Mouse (Mus musculus) E14TG2a.4 (cell line): ENCODE measurements around the gene Gm10203.

ENCODE experiments used
- H3K27me3 ChIP-seq: 2 replicates; pipeline ENCODE4 v1.6.1; 2014; ENCODE audit warnings: low read length, control low read depth; ENCODE audit not compliant: insufficient read depth
- H3K36me3 ChIP-seq: 2 replicates; pipeline ENCODE4 v1.6.1; 2014; ENCODE audit warnings: low read length, control low read depth; ENCODE audit not compliant: insufficient read depth
- H3K4me1 ChIP-seq: replicated peaks from 2 replicates; pipeline ENCODE4 v1.6.1; 2014; ENCODE audit warnings: low read depth, low read length, control low read depth
- H3K4me3 ChIP-seq: replicated peaks from 2 replicates; pipeline ENCODE4 v1.5.1; 2014; ENCODE audit warnings: mild to moderate bottlenecking, low read length
- H3K9me3 ChIP-seq: 2 replicates; pipeline ENCODE4 v1.6.1; 2014; ENCODE audit warnings: low read length, control low read depth
- CTCF ChIP-seq: conservative IDR thresholded peaks from 2 replicates; pipeline ENCODE4 v1.5.1; 2014; ENCODE audit warnings: low read length
- NANOG ChIP-seq: IDR thresholded peaks from 2 replicates; pipeline ENCODE4 v1.6.1; 2014; ENCODE audit warnings: borderline replicate concordance, low read length, mixed read lengths
- POU5F1 ChIP-seq: IDR thresholded peaks from 2 replicates; pipeline ENCODE4 v1.6.1; 2014; ENCODE audit warnings: low read length, borderline replicate concordance

Gm10203 gene

DNA sequence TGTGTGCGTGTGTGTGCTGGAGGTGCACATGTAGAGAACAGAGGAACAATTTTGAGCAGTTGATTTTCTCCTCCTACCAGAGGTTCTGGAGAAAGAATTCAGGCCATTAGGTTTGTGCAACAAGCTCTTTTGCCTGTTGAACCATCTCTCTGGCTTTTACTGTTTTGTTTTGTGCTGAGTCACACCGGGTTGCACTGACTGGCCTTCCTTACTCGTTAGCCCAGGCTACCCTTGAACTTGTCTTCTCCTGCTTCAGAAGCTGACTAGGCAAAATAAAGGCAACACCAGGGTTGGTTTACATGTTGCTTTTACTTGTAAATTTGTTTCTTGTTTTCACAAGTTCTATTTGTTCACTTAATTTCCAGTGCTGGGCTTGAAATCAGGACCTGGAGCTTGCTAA, 6.9 kb upstream of the Gm10203 start:
- no peaks in the 10 kb centered on the region for H3K27me3 ChIP-seq
- H3K9me3 ChIP-seq: no peaks in the 10 kb centered on the region
- H3K4me3 ChIP-seq: no peak overlapping the region
- H3K36me3 ChIP-seq: no peaks in the 10 kb centered on the region
- no peak for TF ChIP-seq POU5F1
- TF ChIP-seq NANOG: no peak
- peaks cover 32% of the 10 kb centered on the region for H3K4me1 ChIP-seq

- H3K36me3 ChIP-seq: no peaks in the 10 kb centered on the region
- no peaks in the 10 kb centered on the region for H3K27me3 ChIP-seq
- no peaks in the 10 kb centered on the region for H3K9me3 ChIP-seq
- H3K4me3 ChIP-seq: no peak overlapping the region
- H3K4me1 ChIP-seq: peaks cover 46% of the 10 kb centered on the region
- TF ChIP-seq NANOG (no peak), POU5F1 (no peak), CTCF (peak; percentile 70)
Observed at GRCm38 (mm10) chr6:149126675-149127074, 3.3 kb upstream of the Gm10203 start.

DNA sequence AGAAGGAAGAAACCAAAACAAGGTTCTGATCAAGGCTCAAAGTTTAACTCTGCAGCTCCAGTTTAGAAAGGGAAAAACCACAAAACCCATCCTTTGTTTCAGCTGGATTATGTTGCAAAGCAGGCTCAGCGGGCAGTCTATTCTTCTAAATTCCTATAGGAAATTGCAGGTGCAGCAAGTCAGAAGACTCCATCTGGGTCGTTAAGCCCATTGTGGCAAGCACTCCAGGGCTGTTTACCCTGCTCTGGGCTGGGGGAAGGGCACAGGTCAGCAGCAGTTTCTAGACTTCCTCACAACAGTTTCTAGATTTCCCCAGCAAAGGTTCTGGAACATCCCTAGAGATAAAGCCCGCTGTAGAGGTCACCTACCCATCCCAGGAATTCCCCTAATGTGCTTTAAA, 1.1 kb downstream of the Gm10203 start:
- H3K4me1 ChIP-seq: peaks cover 78% of the 10 kb centered on the region
- H3K4me3 ChIP-seq: no peak overlapping the region
- TF ChIP-seq POU5F1 (peak; percentile 78), CTCF (0 out of 2 replicates have a peak, but pooled peaks have one; percentile 4), NANOG (peak; percentile 100)
- no peaks in the 10 kb centered on the region for H3K36me3 ChIP-seq
- no peaks in the 10 kb centered on the region for H3K27me3 ChIP-seq
- H3K9me3 ChIP-seq: no peaks in the 10 kb centered on the region

DNA sequence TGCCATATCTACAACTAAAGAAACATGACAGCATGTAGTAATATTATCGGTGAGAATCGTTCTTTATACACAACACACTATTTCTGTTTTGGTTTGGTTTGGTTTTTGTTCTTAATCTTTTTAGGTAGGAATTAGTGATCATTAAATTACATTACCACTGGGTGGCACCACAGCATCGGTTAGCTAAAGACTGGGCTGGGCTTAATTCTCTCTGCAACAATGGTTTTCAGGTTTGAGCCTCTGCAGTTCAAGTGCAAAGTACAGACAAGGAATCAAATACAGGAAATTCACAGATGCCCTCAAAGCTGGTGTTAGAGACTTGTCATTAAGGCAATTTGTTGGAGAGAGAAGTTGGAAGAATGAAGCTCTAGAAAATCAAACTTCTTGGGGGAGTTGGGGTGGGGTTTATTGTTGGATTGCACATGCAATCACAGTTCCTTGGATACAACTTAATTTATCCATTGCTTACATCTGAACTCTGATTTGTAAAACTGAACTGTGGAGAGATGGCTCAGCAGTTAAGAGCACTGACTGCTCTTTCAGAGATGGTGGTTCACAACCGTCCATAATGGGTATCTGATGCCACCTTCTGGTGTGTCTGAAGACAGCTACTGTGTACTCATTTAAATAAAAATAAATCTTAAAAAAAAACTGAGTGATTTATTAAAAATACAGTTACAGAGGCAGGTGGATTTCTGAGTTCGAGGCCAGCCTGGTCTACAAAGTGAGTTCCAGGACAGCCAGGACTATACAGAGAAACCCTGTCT, 2.5 kb downstream of the Gm10203 start:
- peaks cover 90% of the 10 kb centered on the region for H3K4me1 ChIP-seq
- no peak overlapping the region for H3K4me3 ChIP-seq
- H3K36me3 ChIP-seq: no peaks in the 10 kb centered on the region
- no peaks in the 10 kb centered on the region for H3K9me3 ChIP-seq
- no peaks in the 10 kb centered on the region for H3K27me3 ChIP-seq
- no peak for TF ChIP-seq POU5F1
- TF ChIP-seq NANOG: no peak
- TF ChIP-seq CTCF: peak; percentile 40

- Histone ChIP-seq H3K4me1 (peaks cover 91% of the 10 kb centered on the region), H3K27me3 (no peaks in the 10 kb centered on the region), H3K9me3 (no peaks in the 10 kb centered on the region), H3K4me3 (no peak overlapping the region), H3K36me3 (no peaks in the 10 kb centered on the region)
- no peak for TF ChIP-seq CTCF
- TF ChIP-seq NANOG: no peak
- TF ChIP-seq POU5F1: no peak
Observed at GRCm38 (mm10) chr6:149134391-149135150, 4.6 kb downstream of the Gm10203 start.

DNA sequence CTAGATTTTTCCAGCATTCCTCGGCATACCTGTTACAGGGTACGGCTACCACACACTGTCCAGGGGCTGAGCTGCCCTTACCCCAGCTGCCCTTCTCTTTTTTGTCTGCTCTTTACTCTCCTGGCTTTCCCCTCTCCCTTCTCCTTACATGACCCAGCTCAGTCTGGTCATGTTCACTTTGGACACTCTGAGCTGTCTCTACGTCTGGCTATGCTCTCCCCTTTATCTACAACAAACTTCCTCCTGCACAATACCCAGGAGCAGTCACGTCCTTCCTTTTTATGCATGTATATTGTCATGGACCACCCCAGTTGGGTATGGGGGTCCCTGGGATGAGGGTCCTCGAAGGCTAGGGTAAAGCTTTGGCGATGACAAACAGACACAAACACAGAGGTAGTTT, 5.7 kb downstream of the Gm10203 start:
- H3K27me3 ChIP-seq: no peaks in the 10 kb centered on the region
- H3K9me3 ChIP-seq: no peaks in the 10 kb centered on the region
- peaks cover 84% of the 10 kb centered on the region for H3K4me1 ChIP-seq
- no peak for TF ChIP-seq POU5F1
- no peaks in the 10 kb centered on the region for H3K36me3 ChIP-seq
- H3K4me3 ChIP-seq: no peak overlapping the region

DNA sequence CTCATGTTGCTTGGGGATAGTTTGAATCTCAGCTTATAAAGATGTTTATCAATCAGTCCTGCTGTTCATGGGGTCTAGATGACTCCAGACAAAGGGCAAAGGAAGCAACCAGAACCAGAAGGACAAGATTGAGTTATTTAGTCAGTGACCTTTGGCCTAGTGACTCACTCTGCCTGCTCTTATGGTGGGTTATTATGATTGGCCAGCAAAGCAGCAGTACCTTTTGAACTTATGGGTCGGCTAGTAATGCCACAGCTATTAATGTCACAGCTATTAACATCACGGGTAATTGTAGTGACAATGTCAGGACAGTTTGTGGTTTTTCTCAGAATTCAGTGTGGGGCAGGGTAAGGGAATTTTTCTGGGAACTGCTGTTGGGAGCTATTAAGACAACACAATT, 8.0 kb downstream of the Gm10203 start:
- H3K36me3 ChIP-seq: peaks cover 3% of the 10 kb centered on the region; the same call in 1 of the 2 replicates
- TF ChIP-seq CTCF: no peak
- TF ChIP-seq NANOG: no peak
- no peak for TF ChIP-seq POU5F1
- H3K4me3 ChIP-seq: no peak overlapping the region
- no peaks in the 10 kb centered on the region for H3K27me3 ChIP-seq
- H3K9me3 ChIP-seq: no peaks in the 10 kb centered on the region
- peaks cover 80% of the 10 kb centered on the region for H3K4me1 ChIP-seq

DNA sequence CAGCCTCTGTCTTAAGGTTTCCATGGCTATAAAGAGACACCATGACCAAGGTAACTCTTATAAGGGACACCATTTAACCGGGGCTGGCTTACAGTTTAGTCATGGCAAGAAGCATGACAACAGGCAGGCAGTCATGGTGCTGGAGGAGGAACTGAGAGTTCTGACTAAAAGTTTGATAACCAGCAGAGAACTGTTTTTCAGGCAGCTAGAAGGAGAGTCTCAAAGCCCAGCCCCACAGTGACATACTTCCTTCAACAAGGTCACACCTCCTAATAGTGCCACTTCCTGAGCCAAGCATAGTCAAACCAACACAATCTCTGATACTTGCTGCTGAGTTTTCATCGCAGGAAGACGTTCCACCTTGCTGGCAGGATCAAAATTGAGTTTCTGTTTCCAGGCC, 9.0 kb downstream of the Gm10203 start:
- TF ChIP-seq POU5F1 (no peak), NANOG (no peak), CTCF (no peak)
- peaks cover 74% of the 10 kb centered on the region for H3K4me1 ChIP-seq
- no peaks in the 10 kb centered on the region for H3K27me3 ChIP-seq
- H3K9me3 ChIP-seq: no peaks in the 10 kb centered on the region
- peaks cover 11% of the 10 kb centered on the region for H3K36me3 ChIP-seq
- H3K4me3 ChIP-seq: no peak overlapping the region
